Mouse (Mus musculus): Measurements from ENCODE around the gene Urah.

GRCm38 (mm10) chr7:140844905-140845665 lies 10.3 kb downstream of the Urah start, which contains the start of gene Scgb1c1:
- no peak for TF ChIP-seq POLR2A (IDR thresholded peaks at IDR 0.05; ENCODE audit: insufficient read depth, low read depth, low read length)
- peak; percentile 80 for TF ChIP-seq CTCF (IDR thresholded peaks at IDR 0.05; ENCODE audit: insufficient read depth, low read depth, low read length)

Data from olfactory bulb, adult 2 months (tissue).